Mouse (Mus musculus) lung, adult 2 months (tissue): ENCODE data around the gene Vmn1r95. TPM values are rescaled to one million over a fixed set of nuclear protein-coding genes. Genes with fewer than 3 reads are reported as not detected.
"Not testable (repeated sequence)": the region's sequence is repeated elsewhere in the genome, so short reads cannot be mapped to it uniquely, and the experiment has no call there.

Experiments
- DNase-seq: peaks from one replicate; pipeline ENCODE4 v3.0.0; 2022
- H3K4me1 ChIP-seq: fragments of 200-500 bp; 2 replicates; pipeline ENCODE4 v1.6.1; 2011; ENCODE audit warnings: low read length; ENCODE audit not compliant: control insufficient read depth, insufficient read depth
- H3K4me3 ChIP-seq: fragments of 200-500 bp; replicated peaks from 2 replicates; pipeline ENCODE3; 2011; ENCODE audit warnings: low read depth, mild to moderate bottlenecking, control low read depth, low read length; ENCODE audit errors: extremely low read depth
- WGBS: fragments of 180-500 bp; shearing (Covaris S2); methylation state at CpG from one replicate; pipeline ENCODE4 v1.1.7; 2018; 5-methylcytosine and 5-hydroxymethylcytosine counted together
- polyA plus RNA-seq: library from polyadenylated mRNA; depleted of rRNA; stranded (reverse); fragments of >200 nt; gene quantifications from 2 replicates; pipeline ENCODE4 v1.2.3, GENCODE M21; 2012; rRNA removed

Gene Vmn1r95
- not detected in 2 replicates for polyA plus RNA-seq

DNA sequence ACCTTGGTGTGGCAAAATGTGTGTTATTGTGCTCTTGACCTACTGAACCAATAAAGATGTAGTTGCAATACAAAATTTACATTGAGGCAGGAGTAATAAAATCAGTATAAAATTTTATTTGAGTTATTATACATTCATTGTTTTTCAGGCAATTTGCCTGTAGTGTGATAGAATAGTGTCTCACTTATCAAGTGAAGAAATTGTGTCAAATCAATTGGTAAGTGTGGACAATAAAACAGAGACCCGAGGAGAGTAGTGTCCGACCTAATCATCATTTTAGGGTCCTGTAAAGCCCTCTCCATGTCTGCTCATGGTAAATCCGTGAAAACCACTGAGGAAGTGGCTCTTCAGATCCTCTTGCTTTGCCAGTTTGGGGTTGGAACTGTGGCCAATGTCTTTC is at the start of gene Vmn1r95:
Vmn1r95 (plus strand) TSS at position 301 of the 400 bp plus-strand sequence.
- DNase-seq, H3K4me1 ChIP-seq, H3K4me3 ChIP-seq: not testable (repeated sequence)
- no CpG with 5 or more reads among the region's 3 CpGs for WGBS

DNA sequence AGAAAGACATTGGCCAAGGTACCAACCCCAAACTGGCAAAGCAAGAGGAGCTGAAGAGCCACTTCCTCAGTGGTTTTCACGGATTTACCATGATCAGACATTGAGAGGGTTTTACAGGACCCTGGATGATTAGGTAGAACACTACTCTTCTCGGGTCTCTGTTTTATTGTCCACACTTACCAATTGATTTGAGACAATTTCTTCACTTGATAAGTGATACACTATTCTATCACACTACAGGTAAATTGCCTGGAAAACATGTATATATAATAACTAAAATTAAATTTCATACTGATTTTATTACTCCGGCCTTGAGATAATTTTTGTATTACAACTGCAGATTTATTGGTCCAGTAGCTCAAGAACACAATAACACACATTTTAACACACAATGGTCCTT is 25.2 kb upstream of the Vmn1r95 start, which contains the start of gene Vmn1r94:
Vmn1r94 (minus strand) TSS at position 101 of the 400 bp plus-strand sequence.
- H3K4me3 ChIP-seq, DNase-seq, H3K4me1 ChIP-seq: not testable (repeated sequence)
- no CpG with 5 or more reads among the region's 3 CpGs for WGBS

DNA sequence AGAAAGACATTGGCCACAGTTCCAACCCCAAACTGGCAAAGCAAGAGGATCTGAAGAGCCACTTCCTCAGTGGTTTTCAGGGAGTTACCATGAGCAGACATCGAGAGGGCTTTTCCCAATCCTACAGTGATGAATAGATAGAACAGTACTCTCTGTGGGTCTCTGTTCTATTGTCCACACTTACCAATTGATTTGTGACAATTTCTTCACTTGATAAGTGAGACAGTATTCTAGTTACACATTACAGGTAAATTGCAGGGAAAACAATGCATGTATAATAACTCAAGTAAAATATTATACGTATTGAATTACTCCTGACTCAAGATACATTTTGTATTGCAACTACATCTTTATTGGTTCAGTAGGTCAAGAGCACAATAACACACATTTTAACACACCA is 12.0 kb downstream of the Vmn1r95 start, which contains the start of gene Gm6164:
Gm6164 (minus strand) TSS at position 101 of the 400 bp plus-strand sequence.
- not testable (repeated sequence) for H3K4me1 ChIP-seq, DNase-seq, H3K4me3 ChIP-seq
- WGBS: no CpG with 5 or more reads among the region's 2 CpGs

DNA sequence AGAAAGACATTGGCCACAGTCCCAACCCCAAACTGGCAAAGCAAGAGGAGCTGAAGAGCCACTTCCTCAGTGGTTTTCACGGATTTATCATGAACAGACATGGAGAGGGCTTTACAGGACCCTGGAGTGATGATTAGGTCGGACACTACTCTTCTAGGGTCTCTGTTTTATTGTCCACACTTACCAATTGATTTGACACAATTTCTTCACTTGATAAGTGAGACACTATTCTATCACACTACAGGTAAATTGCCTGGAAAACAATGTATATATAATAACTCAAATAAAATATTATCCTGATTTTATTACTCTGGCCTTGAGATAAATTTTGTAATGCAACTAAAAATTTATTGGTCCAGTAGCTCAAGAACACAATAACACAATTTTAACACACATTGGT is 40.2 kb downstream of the Vmn1r95 start, which contains the start of gene Gm4498:
Gm4498 (minus strand) TSS at position 101 of the 400 bp plus-strand sequence.
- not testable (repeated sequence) for H3K4me1 ChIP-seq, H3K4me3 ChIP-seq, DNase-seq
- WGBS: no CpG with 5 or more reads among the region's 2 CpGs

Other genes starting within 250 kb of the Vmn1r95 start
- 1.2 and 1.9 TPM in 2 replicates for gene Igsf23, start 243.0 kb upstream of the Vmn1r95 start, polyA plus RNA-seq
- gene Ceacam20, start 228.3 kb upstream of the Vmn1r95 start, polyA plus RNA-seq: 0.06 and 0.33 TPM in 2 replicates
- not detected in 2 replicates for gene Nlrp9b, start 202.2 kb upstream of the Vmn1r95 start, polyA plus RNA-seq
- not detected in 2 replicates for gene Vmn1r91, start 94.0 kb upstream of the Vmn1r95 start, polyA plus RNA-seq
- not detected in 2 replicates for gene Gm16442, start 71.1 kb upstream of the Vmn1r95 start, polyA plus RNA-seq
- gene Vmn1r93, start 54.6 kb upstream of the Vmn1r95 start, polyA plus RNA-seq: not detected in 2 replicates
- not detected in 2 replicates for gene Vmn1r94, start 25.3 kb upstream of the Vmn1r95 start, polyA plus RNA-seq
- not detected in 2 replicates for gene Gm6164, start 11.9 kb downstream of the Vmn1r95 start, polyA plus RNA-seq
- gene Gm4498, start 40.1 kb downstream of the Vmn1r95 start, polyA plus RNA-seq: not detected in 2 replicates
- not detected in 2 replicates for gene Gm5890, start 69.1 kb downstream of the Vmn1r95 start, polyA plus RNA-seq
- gene Gm4133, start 140.4 kb downstream of the Vmn1r95 start, polyA plus RNA-seq: not detected in 2 replicates
- gene Gm5728, start 181.7 kb downstream of the Vmn1r95 start, polyA plus RNA-seq: not detected in 2 replicates
- gene Vmn1r100, start 224.2 kb downstream of the Vmn1r95 start, polyA plus RNA-seq: not detected in 2 replicates
- gene Vmn1r101, start 248.9 kb downstream of the Vmn1r95 start, polyA plus RNA-seq: not detected in 2 replicates